Mouse (Mus musculus): ENCODE data around the gene Bcl2l11. TPM values are rescaled to one million over a fixed set of nuclear protein-coding genes. Genes with fewer than 3 reads are reported as not detected.

Gene Bcl2l11
- total RNA-seq (2012; rRNA removed) (1.6 and 2.3 TPM in 2 replicates), polyA plus RNA-seq (2012; ENCODE audit: insufficient read depth in 1 of 2, insufficient read length in 2 of 2, low read depth in 1 of 2, low replicate concordance in 2 of 2, missing spikeins in 1 of 2) (1 to 10 TPM in 1 of 2 experiments, not detected in 1; 6.3 TPM)

DNA sequence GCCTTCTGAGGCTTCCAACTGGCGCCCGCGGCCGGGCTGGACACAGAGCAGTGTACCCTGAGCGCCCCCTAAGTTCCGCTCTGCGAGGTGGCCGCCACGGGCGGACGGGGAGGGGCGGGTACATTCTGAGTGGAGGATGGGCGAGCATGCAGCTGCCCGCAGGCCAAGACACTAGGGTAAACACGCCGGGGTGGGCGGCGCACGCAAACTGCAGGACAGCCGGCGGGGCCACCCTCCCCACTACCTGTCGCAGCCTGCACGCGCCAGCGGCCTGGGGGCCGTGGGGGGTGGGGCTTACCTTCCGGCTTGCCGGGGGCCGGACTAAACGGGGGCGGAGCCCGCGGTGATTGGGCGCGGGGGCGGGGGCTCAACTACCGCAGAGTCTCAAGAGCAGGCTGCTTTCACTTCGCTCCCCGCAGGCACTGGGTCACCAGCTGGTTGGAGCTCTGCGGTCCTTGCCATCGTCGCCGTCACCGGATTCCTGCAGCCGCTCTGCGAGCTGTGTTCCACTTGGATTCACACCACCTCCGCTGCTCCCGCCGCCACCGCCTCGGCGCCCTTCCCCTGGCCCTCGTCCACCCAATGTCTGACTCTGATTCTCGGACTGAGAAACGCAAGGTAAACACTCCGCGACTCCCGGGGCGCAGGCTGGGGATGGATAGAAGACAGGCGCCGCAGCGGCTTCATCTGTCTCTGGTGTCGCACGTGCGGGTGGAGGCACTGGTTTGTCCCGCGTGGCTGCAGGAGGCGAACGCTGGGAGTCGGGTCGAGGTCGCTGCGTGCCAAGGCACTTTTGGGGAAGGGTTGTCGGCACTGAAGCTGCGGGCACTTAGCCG lies at the start of gene Bcl2l11:
TSS of gene Bcl2l11 (plus strand) at position 404 of the 836 bp plus-strand sequence.
- Histone ChIP-seq H3K27me3 (ENCODE audit: control insufficient read depth in 1 of 2, insufficient read depth in 2 of 2, low read length in 2 of 2) (no peaks in the 10 kb centered on the region), H3K9me3 (replicated peaks; ENCODE audit: insufficient read depth, low read length) (no peaks in the 10 kb centered on the region), H3K79me2 (ENCODE audit: control insufficient read depth, insufficient read depth, low read length, poor library complexity) (no peaks in the 10 kb centered on the region), H3K4me3 (ENCODE audit: control insufficient read depth in 1 of 2, insufficient read depth in 1 of 2, low read depth in 2 of 2, low read length in 2 of 2) (peak within 1 kb of the TSS; percentile 95 to 99), H3K36me3 (ENCODE audit: control insufficient read depth in 1 of 2, insufficient read depth in 2 of 2, low read length in 2 of 2) (no peaks in the 10 kb centered on the region; a peak in 1 of 4 replicates), H3K27ac (ENCODE audit: control insufficient read depth, low read depth, low read length) (peak within 1 kb of the TSS; percentile 17; the same call in 1 of the 2 replicates), H3K9ac (ENCODE audit: control insufficient read depth, low read depth, low read length, poor library complexity, severe bottlenecking) (peak within 1 kb of the TSS; percentile 77), H3K4me1 (ENCODE audit: control insufficient read depth in 1 of 2, insufficient read depth in 2 of 2, low read length in 2 of 2) (peaks cover 0 to 5% of the 10 kb centered on the region in 2 experiments; a peak in 1 of 4 replicates)
- TF ChIP-seq GATA1 (IDR thresholded peaks at IDR 0.05; ENCODE audit: low read depth, low read length) (no peak), HCFC1 (IDR thresholded peaks at IDR 0.05; ENCODE audit: low read depth, low read length) (no peak), POLR2A (IDR thresholded peaks at IDR 0.05; ENCODE audit: control insufficient read depth in 1 of 2, insufficient read depth in 1 of 2, low read depth in 1 of 2, low read length in 2 of 2, poor library complexity in 1 of 2) (peak; percentile 70 to 96), NRF1 (IDR thresholded peaks at IDR 0.05; ENCODE audit: insufficient read depth, low read depth, low read length, poor library complexity, severe bottlenecking) (no peak), POLR2AphosphoS5 (IDR thresholded peaks at IDR 0.05; ENCODE audit: borderline replicate concordance, low read depth, low read length) (0 out of 2 replicates have a peak, but pooled peaks have one; percentile 59), ELF1 (IDR thresholded peaks at IDR 0.05; ENCODE audit: low read depth, low read length) (peak; percentile 56), ZC3H11A (IDR thresholded peaks at IDR 0.05; ENCODE audit: low read depth, low read length) (no peak; the same call in 1 of the 2 replicates), SIN3A (IDR thresholded peaks at IDR 0.05; ENCODE audit: low read length) (peak; percentile 65), POLR2AphosphoS2 (IDR thresholded peaks at IDR 0.05; ENCODE audit: low read length) (peak; percentile 91), CTCF (IDR thresholded peaks at IDR 0.05 in 2 of 3, conservative IDR thresholded peaks at IDR 0.05 in 1 of 3; ENCODE audit: control insufficient read depth in 1 of 3, insufficient read depth in 1 of 3, low read depth in 2 of 3, low read length in 3 of 3, poor library complexity in 1 of 3, severe bottlenecking in 1 of 3) (peak in 2 of 3 experiments; percentile 59 to 70; a peak in 5 of 6 replicates), MXI1 (IDR thresholded peaks at IDR 0.05; ENCODE audit: low read depth, low read length) (peak; percentile 67; the same call in 1 of the 2 replicates), MAX (IDR thresholded peaks at IDR 0.05; ENCODE audit: low read length) (peak; percentile 49), MAZ (IDR thresholded peaks at IDR 0.05; ENCODE audit: low read depth, low read length) (peak; percentile 87; the same call in 1 of the 2 replicates), TCF12 (IDR thresholded peaks at IDR 0.05; ENCODE audit: low read depth, low read length) (peak; percentile 79), MEF2A (IDR thresholded peaks at IDR 0.05; ENCODE audit: extremely low read depth, insufficient replicate concordance, low read depth, low read length, poor library complexity, severe bottlenecking) (no peak), ETS1 (IDR thresholded peaks at IDR 0.05; ENCODE audit: low read depth, low read length) (peak; percentile 56), UBTF (IDR thresholded peaks at IDR 0.05; ENCODE audit: borderline replicate concordance, insufficient read depth, low read depth, low read length) (peak; percentile 42; the same call in 1 of the 2 replicates), SMC3 (IDR thresholded peaks at IDR 0.05; ENCODE audit: low read depth, low read length) (peak; percentile 51), BHLHE40 (IDR thresholded peaks at IDR 0.05; ENCODE audit: borderline replicate concordance, low read depth, low read length) (peak; percentile 58), RAD21 (IDR thresholded peaks at IDR 0.05; ENCODE audit: low read depth, low read length) (peak; percentile 63), ZMIZ1 (IDR thresholded peaks at IDR 0.05; ENCODE audit: low read depth, low read length) (peak; percentile 91; the same call in 1 of the 2 replicates), TBP (IDR thresholded peaks at IDR 0.05; ENCODE audit: low read depth, low read length) (peak; percentile 80), NELFE (IDR thresholded peaks at IDR 0.05; ENCODE audit: low read depth, low read length) (peak; percentile 92)
- peak; percentile 97 for DNase-seq (ENCODE audit: low read depth, low spot score)
